Mouse (Mus musculus) liver, adult 2 months (tissue): Measurements from ENCODE around the gene Gm29609. TPM values are rescaled to one million over a fixed set of nuclear protein-coding genes. Genes with fewer than 3 reads are reported as not detected.
"Not testable (repeated sequence)": the region's sequence is repeated elsewhere in the genome, so short reads cannot be mapped to it uniquely, and the experiment has no call there.

Experiments used
- DNase-seq: peaks from one replicate; pipeline ENCODE4 v3.0.0-alpha.2; 2011; ENCODE audit warnings: low read depth, low spot score; ENCODE audit errors: extremely low read depth
- H3K27ac ChIP-seq: fragments of 200-500 bp; replicated peaks from 2 replicates; pipeline ENCODE4 v1.5.1; 2012; ENCODE audit warnings: low read depth, mild to moderate bottlenecking, control low read depth, inconsistent platforms, low read length; ENCODE audit not compliant: insufficient read depth
- H3K27me3 ChIP-seq: fragments of 200-500 bp; 2 replicates; pipeline ENCODE4 v1.6.1; 2012; ENCODE audit warnings: mild to moderate bottlenecking, moderate library complexity, low read length, inconsistent platforms; ENCODE audit not compliant: control insufficient read depth, insufficient read depth
- H3K36me3 ChIP-seq: fragments of 200-500 bp; 2 replicates; pipeline ENCODE4 v1.6.1; 2012; ENCODE audit warnings: low read length, inconsistent platforms; ENCODE audit not compliant: control insufficient read depth, insufficient read depth
- H3K4me1 ChIP-seq: fragments of 200-500 bp; 2 replicates; pipeline ENCODE4 v1.6.1; 2011; ENCODE audit warnings: low read length; ENCODE audit not compliant: control insufficient read depth, insufficient read depth
- H3K4me3 ChIP-seq: fragments of 200-500 bp; 2 replicates; pipeline ENCODE4 v1.5.1; 2011; ENCODE audit warnings: low read depth, mild to moderate bottlenecking, control low read depth, low read length, moderate library complexity; ENCODE audit not compliant: insufficient read depth
- H3K79me2 ChIP-seq: fragments of 200-500 bp; 2 replicates; pipeline ENCODE4 v1.6.1; 2012; ENCODE audit warnings: inconsistent platforms, mild to moderate bottlenecking, low read length, moderate library complexity; ENCODE audit not compliant: control insufficient read depth, insufficient read depth
- H3K9ac ChIP-seq: fragments of 200-500 bp; 2 replicates; pipeline ENCODE4 v1.6.1; 2012; ENCODE audit warnings: low read depth, mild to moderate bottlenecking, control low read depth, inconsistent platforms, low read length
- CTCF ChIP-seq: fragments of 200-500 bp; IDR thresholded peaks from 2 replicates; pipeline ENCODE4 v1.5.1; 2011; ENCODE audit warnings: low read depth, low read length, control low read depth
- POLR2A ChIP-seq: fragments of 200-500 bp; IDR thresholded peaks from 2 replicates; pipeline ENCODE4 v1.6.1; 2011; ENCODE audit warnings: low read length, control low read depth; ENCODE audit not compliant: insufficient read depth; ENCODE audit errors: extremely low read depth
- WGBS: fragments of 180-500 bp; shearing (Covaris S2); methylation state at CpG from one replicate; pipeline ENCODE4 v1.1.7; 2018; 5-methylcytosine and 5-hydroxymethylcytosine counted together
- polyA plus RNA-seq: library from polyadenylated mRNA; depleted of rRNA; stranded (reverse); fragments of >200 nt; gene quantifications from 2 replicates; pipeline ENCODE4 v1.2.3, GENCODE M21; 2012
- total RNA-seq: library from RNA; depleted of rRNA; stranded (reverse); fragments of >200 nt; gene quantifications from 2 replicates; pipeline ENCODE4 v1.2.3, GENCODE M21; 2014

The Gm29609 gene
- total and polyA plus RNA-seq, 2 experiments: 1.0 to 2.3 TPM

- under 1% methylated on average over 40 of the region's 40 CpGs for WGBS
- peak overlapping the region; percentile 89 for H3K9ac ChIP-seq
- peak overlapping the region; percentile 76 for H3K4me3 ChIP-seq
- H3K27me3 ChIP-seq: no peaks in the 10 kb centered on the region
- H3K4me1 ChIP-seq: peaks cover 10% of the 10 kb centered on the region
- peak overlapping the region; percentile 64 for H3K27ac ChIP-seq
- no peaks in the 10 kb centered on the region for H3K36me3 ChIP-seq
- TF ChIP-seq POLR2A: 0 out of 2 replicates have a peak, but pooled peaks have one; percentile 4
- no peak for TF ChIP-seq CTCF
- DNase-seq: no peak
- H3K79me2 ChIP-seq: peaks cover 10% of the 10 kb centered on the region; the same call in 1 of the 2 replicates
Measured at GRCm38 (mm10) chr5:31219911-31220447, 40.3 kb upstream of the Gm29609 start.

- Histone ChIP-seq H3K4me1 (peaks cover 10% of the 10 kb centered on the region), H3K27me3 (no peaks in the 10 kb centered on the region), H3K9ac (peak overlapping the region; percentile 89), H3K36me3 (no peaks in the 10 kb centered on the region), H3K27ac (peak overlapping the region; percentile 64; the same call in 1 of the 2 replicates), H3K79me2 (peaks cover 14% of the 10 kb centered on the region; the same call in 1 of the 2 replicates), H3K4me3 (peak overlapping the region; percentile 76)
- WGBS: under 1% methylated on average over 11 of the region's 11 CpGs
- TF ChIP-seq CTCF (no peak), POLR2A (no peak)
- DNase-seq: no peak
Measured at GRCm38 (mm10) chr5:31219474-31219873, 39.8 kb upstream of the Gm29609 start.

- TF ChIP-seq CTCF (no peak), POLR2A (no peak)
- peak; percentile 35 for DNase-seq
- H3K27me3 ChIP-seq: no peaks in the 10 kb centered on the region
- WGBS: 0% methylated on average over 2 of the region's 2 CpGs
- H3K9ac ChIP-seq: no peak overlapping the region
- H3K36me3 ChIP-seq: no peaks in the 10 kb centered on the region
- H3K79me2 ChIP-seq: peaks cover 14% of the 10 kb centered on the region; the same call in 1 of the 2 replicates
- H3K4me3 ChIP-seq: no peak overlapping the region
- H3K27ac ChIP-seq: no peak overlapping the region
- H3K4me1 ChIP-seq: peaks cover 10% of the 10 kb centered on the region
Measured at GRCm38 (mm10) chr5:31219070-31219469, 39.4 kb upstream of the Gm29609 start.

GRCm38 (mm10) chr5:31218294-31218693 lies 38.6 kb upstream of the Gm29609 start:
- H3K79me2 ChIP-seq: peaks cover 14% of the 10 kb centered on the region; the same call in 1 of the 2 replicates
- no peak for DNase-seq
- H3K4me1 ChIP-seq: peaks cover 10% of the 10 kb centered on the region
- WGBS: 42% methylated on average over 7 of the region's 7 CpGs
- H3K36me3 ChIP-seq: no peaks in the 10 kb centered on the region
- no peaks in the 10 kb centered on the region for H3K27me3 ChIP-seq
- H3K9ac ChIP-seq: no peak overlapping the region
- no peak for TF ChIP-seq POLR2A
- TF ChIP-seq CTCF: no peak
- no peak overlapping the region for H3K4me3 ChIP-seq
- H3K27ac ChIP-seq: no peak overlapping the region

- 79% methylated on average over 6 of the region's 6 CpGs for WGBS
- not testable (repeated sequence) for H3K9ac ChIP-seq
Measured at GRCm38 (mm10) chr5:31216554-31216953, 36.8 kb upstream of the Gm29609 start.

GRCm38 (mm10) chr5:31204421-31204820 lies 24.7 kb upstream of the Gm29609 start:
- TF ChIP-seq POLR2A (no peak), CTCF (no peak)
- Histone ChIP-seq H3K4me3 (no peak overlapping the region), H3K27me3 (no peaks in the 10 kb centered on the region), H3K27ac (no peak overlapping the region), H3K4me1 (peaks cover 4% of the 10 kb centered on the region), H3K9ac (no peak overlapping the region), H3K79me2 (peaks cover 11% of the 10 kb centered on the region), H3K36me3 (peaks cover 35% of the 10 kb centered on the region)
- WGBS: 94% methylated on average over 6 of the region's 6 CpGs
- DNase-seq: no peak

More at GRCm38 (mm10) chr5:31216554-31216953, 36.8 kb upstream of the Gm29609 start:
- not testable (repeated sequence) for H3K36me3 ChIP-seq, H3K27me3 ChIP-seq, H3K4me3 ChIP-seq, H3K4me1 ChIP-seq, DNase-seq, H3K27ac ChIP-seq
- H3K79me2 ChIP-seq: peaks cover 20% of the 10 kb centered on the region; the same call in 1 of the 2 replicates
